Mouse (Mus musculus): ENCODE results near the gene Cbx1. TPM values are rescaled to one million over a fixed set of nuclear protein-coding genes. Genes with fewer than 3 reads are reported as not detected.
A peak's percentile ranks its signal among the peaks of the same experiment; 100 is the strongest.

Gene Cbx1
- total and polyA plus RNA-seq, 2 experiments from 2014 or later: 55.6 to 57.0 TPM

DNA sequence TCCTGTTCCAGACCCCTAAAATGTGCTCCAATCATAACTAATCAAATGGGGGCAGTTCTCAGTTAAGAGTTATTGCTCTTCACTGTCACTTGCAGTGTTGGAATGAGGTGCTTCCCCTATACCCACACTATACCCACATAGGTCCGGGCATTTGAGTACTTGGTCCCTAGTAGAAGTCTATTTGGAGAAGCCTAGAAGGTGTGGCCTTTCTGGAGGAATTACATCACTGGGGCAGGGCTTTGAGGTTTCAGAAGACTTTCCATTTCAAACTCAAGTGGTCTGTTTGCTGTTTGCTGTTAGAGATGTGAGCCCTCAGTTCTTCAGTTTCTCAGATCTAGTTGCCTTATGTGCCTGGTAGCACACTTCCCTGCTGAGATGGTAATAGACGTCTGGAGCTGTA is 44.0 kb downstream of the Cbx1 start:
- H3K9ac ChIP-seq: no peak overlapping the region
- no peak overlapping the region for H3K4me2 ChIP-seq (ENCODE audit: low read depth)
- H3K27ac ChIP-seq (ENCODE audit: low read depth, low read length): no peak overlapping the region
- H3K4me1 ChIP-seq (ENCODE audit: insufficient read depth): peaks cover 3% of the 10 kb centered on the region; the same call in 1 of the 2 replicates
- no peak for DNase-seq
- no peak overlapping the region for H3K4me3 ChIP-seq (ENCODE audit: low read depth, low read length)
- H3K36me3 ChIP-seq (ENCODE audit: insufficient read depth): no peaks in the 10 kb centered on the region
- no peak for TF ChIP-seq CTCF (IDR thresholded peaks at IDR 0.05; ENCODE audit: low read depth)
- ATAC-seq: no peak
- no peaks in the 10 kb centered on the region for H3K27me3 ChIP-seq (ENCODE audit: insufficient read depth, low read length)
- 74% methylated on average over 2 of the region's 2 CpGs for WGBS
- H3K9me3 ChIP-seq (ENCODE audit: low read length): no peaks in the 10 kb centered on the region

DNA sequence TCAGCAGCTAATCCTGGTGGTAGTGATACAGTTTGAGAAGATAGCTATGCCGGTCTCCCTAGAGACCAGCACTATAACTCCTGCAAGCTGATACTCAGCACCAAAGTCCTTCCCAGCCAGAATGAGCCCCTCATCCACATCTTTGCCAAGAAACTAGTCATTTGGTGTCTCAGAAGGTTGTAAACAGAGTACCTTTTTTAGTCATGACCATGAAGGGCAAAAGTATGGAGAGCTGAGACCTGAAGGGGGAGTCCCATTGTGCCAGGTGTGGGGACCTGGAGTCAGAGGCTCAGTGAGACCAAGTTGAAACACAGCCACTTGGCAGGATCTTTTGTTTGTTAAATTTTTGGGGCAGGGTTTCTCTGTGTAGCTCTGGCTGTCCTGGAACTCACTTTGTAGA is 45.2 kb downstream of the Cbx1 start:
- H3K9ac ChIP-seq: no peak overlapping the region
- no peak overlapping the region for H3K27ac ChIP-seq (ENCODE audit: low read depth, low read length)
- no peak for ATAC-seq
- H3K27me3 ChIP-seq (ENCODE audit: insufficient read depth, low read length): no peaks in the 10 kb centered on the region; the same call in 1 of the 2 replicates
- no peak overlapping the region for H3K4me3 ChIP-seq (ENCODE audit: low read depth, low read length)
- no peaks in the 10 kb centered on the region for H3K36me3 ChIP-seq (ENCODE audit: insufficient read depth)
- H3K4me2 ChIP-seq (ENCODE audit: low read depth): no peak overlapping the region
- 95% methylated on average over 1 of the region's 1 CpGs for WGBS
- no peak for TF ChIP-seq CTCF (IDR thresholded peaks at IDR 0.05; ENCODE audit: low read depth)
- no peaks in the 10 kb centered on the region for H3K4me1 ChIP-seq (ENCODE audit: insufficient read depth)
- no peak for DNase-seq
- H3K9me3 ChIP-seq (ENCODE audit: low read length): no peaks in the 10 kb centered on the region

DNA sequence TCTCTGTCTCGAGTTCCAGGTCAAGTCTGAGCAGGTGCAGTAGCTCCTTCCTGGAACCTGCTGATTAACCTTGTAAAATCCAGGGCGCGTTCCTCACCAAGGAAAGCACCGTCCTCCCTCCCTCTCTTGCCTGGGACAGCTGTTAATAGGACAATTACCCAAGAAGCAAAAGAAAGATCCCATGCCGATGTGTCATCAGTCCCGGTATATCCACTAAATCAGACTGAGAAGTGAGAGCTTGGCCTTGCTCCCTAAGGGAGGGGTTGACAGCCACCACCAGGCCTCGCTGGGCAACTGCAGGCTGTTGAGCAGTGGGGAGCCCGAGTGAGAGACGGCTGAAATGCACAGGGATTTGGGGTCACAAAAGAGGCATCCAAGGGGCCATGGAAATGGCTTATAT is 48.4 kb downstream of the Cbx1 start:
- H3K27me3 ChIP-seq (ENCODE audit: insufficient read depth, low read length): no peaks in the 10 kb centered on the region; the same call in 1 of the 2 replicates
- peak; percentile 37 for TF ChIP-seq CTCF (IDR thresholded peaks at IDR 0.05; ENCODE audit: low read depth)
- H3K4me3 ChIP-seq (ENCODE audit: low read depth, low read length): no peak overlapping the region
- DNase-seq (no peak), ATAC-seq (no peak)
- H3K36me3 ChIP-seq (ENCODE audit: insufficient read depth): no peaks in the 10 kb centered on the region
- no peaks in the 10 kb centered on the region for H3K9me3 ChIP-seq (ENCODE audit: low read length)
- H3K4me1 ChIP-seq (ENCODE audit: insufficient read depth): no peaks in the 10 kb centered on the region
- no peak overlapping the region for H3K4me2 ChIP-seq (ENCODE audit: low read depth)
- 31% methylated on average over 9 of the region's 9 CpGs for WGBS
- H3K27ac ChIP-seq (ENCODE audit: low read depth, low read length): no peak overlapping the region
- H3K9ac ChIP-seq: no peak overlapping the region

DNA sequence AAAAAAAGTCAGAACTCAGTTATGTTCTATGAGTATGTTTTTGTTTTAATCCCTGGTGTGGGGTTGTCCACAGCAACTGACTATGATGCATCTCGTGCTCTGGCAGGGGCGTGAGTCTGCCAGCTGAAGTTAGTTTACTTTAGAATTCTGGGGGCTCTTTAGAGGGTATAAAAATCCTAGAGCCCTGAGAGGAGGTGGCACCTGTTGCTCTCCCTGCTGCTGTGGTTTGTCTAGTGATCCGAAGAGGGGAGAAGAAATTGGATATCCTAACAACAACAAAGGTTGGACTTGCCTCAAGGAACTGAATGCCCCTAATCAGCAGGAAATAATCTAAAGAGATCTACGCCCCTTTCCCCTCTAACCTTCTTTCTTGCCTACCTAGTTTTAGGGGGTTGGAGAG is 49.4 kb downstream of the Cbx1 start:
- DNase-seq: no peak
- Histone ChIP-seq H3K9me3 (ENCODE audit: low read length) (no peaks in the 10 kb centered on the region), H3K4me1 (ENCODE audit: insufficient read depth) (no peaks in the 10 kb centered on the region), H3K36me3 (ENCODE audit: insufficient read depth) (no peaks in the 10 kb centered on the region), H3K4me3 (ENCODE audit: low read depth, low read length) (no peak overlapping the region), H3K27me3 (ENCODE audit: insufficient read depth, low read length) (no peaks in the 10 kb centered on the region; the same call in 1 of the 2 replicates), H3K27ac (ENCODE audit: low read depth, low read length) (no peak overlapping the region), H3K9ac (no peak overlapping the region), H3K4me2 (ENCODE audit: low read depth) (no peak overlapping the region)
- no peak for TF ChIP-seq CTCF (IDR thresholded peaks at IDR 0.05; ENCODE audit: low read depth)
- no peak for ATAC-seq
- 71% methylated on average over 4 of the region's 4 CpGs for WGBS

DNA sequence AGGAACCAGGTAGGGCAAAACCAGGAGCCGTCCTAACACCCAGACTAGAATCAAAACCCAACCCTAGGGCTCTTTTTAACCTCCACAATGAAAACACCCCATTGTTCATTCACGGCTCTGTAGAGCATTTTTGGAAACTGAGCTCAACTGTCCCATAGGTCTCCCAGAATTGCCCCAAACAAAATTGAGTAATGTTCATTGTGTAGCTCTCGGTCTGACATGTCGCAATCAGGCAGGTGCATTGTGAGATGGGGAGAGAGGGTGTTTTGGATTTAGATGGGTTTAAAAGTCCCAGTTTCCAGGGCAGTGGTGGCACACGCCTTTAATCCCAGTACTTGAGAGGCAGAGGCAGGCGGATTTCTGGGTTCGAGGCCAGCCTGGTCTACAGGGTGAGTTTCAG is 50.5 kb downstream of the Cbx1 start:
- Histone ChIP-seq H3K4me2 (ENCODE audit: low read depth) (no peak overlapping the region), H3K4me3 (ENCODE audit: low read depth, low read length) (no peak overlapping the region), H3K27ac (ENCODE audit: low read depth, low read length) (no peak overlapping the region), H3K36me3 (ENCODE audit: insufficient read depth) (no peaks in the 10 kb centered on the region), H3K9me3 (ENCODE audit: low read length) (no peaks in the 10 kb centered on the region), H3K9ac (no peak overlapping the region), H3K27me3 (ENCODE audit: insufficient read depth, low read length) (no peaks in the 10 kb centered on the region; the same call in 1 of the 2 replicates), H3K4me1 (ENCODE audit: insufficient read depth) (no peaks in the 10 kb centered on the region)
- 70% methylated on average over 7 of the region's 7 CpGs for WGBS
- ATAC-seq: no peak
- DNase-seq: no peak
- TF ChIP-seq CTCF (IDR thresholded peaks at IDR 0.05; ENCODE audit: low read depth): no peak

DNA sequence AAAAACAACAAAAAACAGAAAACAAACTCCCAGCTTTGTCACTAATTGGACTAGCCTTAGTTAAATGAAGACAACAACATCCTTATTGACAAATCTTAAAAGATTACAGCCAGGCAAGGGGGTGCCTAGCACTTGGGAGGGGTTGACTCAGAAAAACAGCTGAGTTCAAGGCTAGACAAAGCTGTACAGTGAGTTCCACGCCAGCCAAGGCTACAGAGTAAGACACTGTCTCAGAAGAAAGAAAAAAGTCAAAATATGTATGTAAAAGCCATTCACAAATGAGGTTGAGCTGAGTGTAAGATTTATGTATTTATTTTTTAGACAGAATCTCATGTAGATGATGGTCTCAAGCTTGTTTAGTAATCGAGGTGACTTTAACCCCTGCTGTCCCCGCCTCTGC is 51.0 kb downstream of the Cbx1 start:
- H3K27ac ChIP-seq (ENCODE audit: low read depth, low read length): no peak overlapping the region
- H3K4me1 ChIP-seq (ENCODE audit: insufficient read depth): no peaks in the 10 kb centered on the region
- 69% methylated on average over 3 of the region's 3 CpGs for WGBS
- TF ChIP-seq CTCF (IDR thresholded peaks at IDR 0.05; ENCODE audit: low read depth): no peak
- no peaks in the 10 kb centered on the region; the same call in 1 of the 2 replicates for H3K27me3 ChIP-seq (ENCODE audit: insufficient read depth, low read length)
- no peak overlapping the region for H3K4me2 ChIP-seq (ENCODE audit: low read depth)
- no peak overlapping the region for H3K4me3 ChIP-seq (ENCODE audit: low read depth, low read length)
- no peak overlapping the region for H3K9ac ChIP-seq
- H3K9me3 ChIP-seq (ENCODE audit: low read length): no peaks in the 10 kb centered on the region
- no peaks in the 10 kb centered on the region for H3K36me3 ChIP-seq (ENCODE audit: insufficient read depth)
- DNase-seq: no peak
- ATAC-seq: no peak

DNA sequence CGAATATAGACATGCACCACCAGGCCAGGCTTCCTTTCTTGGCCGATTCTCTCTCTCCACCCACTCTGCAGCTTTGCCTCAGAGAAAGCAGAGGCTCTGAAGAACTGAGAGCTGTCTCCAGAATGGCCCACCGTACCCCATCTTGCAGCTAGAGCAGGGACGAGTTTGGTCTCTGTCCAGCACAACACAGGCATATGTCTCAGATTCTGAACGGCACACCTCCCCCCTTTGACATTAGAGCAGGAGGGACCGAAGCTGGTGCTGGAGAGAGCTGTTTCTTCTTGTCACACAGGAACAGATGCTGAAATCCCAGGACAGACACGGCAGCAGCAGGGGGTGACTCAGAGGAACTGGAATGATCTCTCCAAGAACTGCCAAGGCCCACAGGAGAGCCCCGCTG is 51.4 kb downstream of the Cbx1 start:
- Histone ChIP-seq H3K27ac (ENCODE audit: low read depth, low read length) (no peak overlapping the region), H3K4me2 (ENCODE audit: low read depth) (no peak overlapping the region), H3K27me3 (ENCODE audit: insufficient read depth, low read length) (no peaks in the 10 kb centered on the region; the same call in 1 of the 2 replicates), H3K36me3 (ENCODE audit: insufficient read depth) (no peaks in the 10 kb centered on the region), H3K9me3 (ENCODE audit: low read length) (no peaks in the 10 kb centered on the region), H3K4me1 (ENCODE audit: insufficient read depth) (no peaks in the 10 kb centered on the region), H3K9ac (no peak overlapping the region), H3K4me3 (ENCODE audit: low read depth, low read length) (no peak overlapping the region)
- DNase-seq: peak; percentile 27
- TF ChIP-seq CTCF (IDR thresholded peaks at IDR 0.05; ENCODE audit: low read depth): no peak
- 43% methylated on average over 8 of the region's 8 CpGs for WGBS
- 0 out of 2 replicates have a peak, but pooled peaks have one; percentile 23 for ATAC-seq

Data from forebrain, postnatal 0 days (tissue).